Mouse (Mus musculus): ENCODE results near the gene Gm10100. TPM values are rescaled to one million over a fixed set of nuclear protein-coding genes. Genes with fewer than 3 reads are reported as not detected.

Gm10100 gene
- polyA plus RNA-seq, 1 experiment from 2014 or later = not detected

Other genes with a start within 250 kb of the Gm10100 start
- gene Fam207a, start 210.7 kb upstream of the Gm10100 start, polyA plus RNA-seq (2018) = 16.8 to 38.8 TPM (median 21.1 TPM) in 3 replicates
- 418 to 531 TPM (median 505 TPM) in 3 replicates for gene Itgb2, start 196.2 kb upstream of the Gm10100 start, polyA plus RNA-seq (2018)
- 99.5 to 103 TPM (median 102 TPM) in 3 replicates for gene Pttg1ip, start 144.8 kb upstream of the Gm10100 start, polyA plus RNA-seq (2018)
- gene Sumo3, start 120.4 kb upstream of the Gm10100 start, polyA plus RNA-seq (2018) = 105 to 245 TPM (median 141 TPM) in 3 replicates
- 3.3 TPM in 1 of 3 replicates, not detected in the others for gene Gm49325, start 120.3 kb upstream of the Gm10100 start, polyA plus RNA-seq (2018)
- gene Ube2g2, start 104.2 kb upstream of the Gm10100 start, polyA plus RNA-seq (2018) = 50.6 to 63.6 TPM (median 52.1 TPM) in 3 replicates
- gene Tspear, start 39.9 kb upstream of the Gm10100 start, polyA plus RNA-seq (2018) = not detected in 3 replicates
- gene Gm19402, start 35.7 kb upstream of the Gm10100 start, polyA plus RNA-seq (2018) = not detected in 3 replicates
- not detected in 3 replicates for gene Gm9508, start 29.3 kb upstream of the Gm10100 start, polyA plus RNA-seq (2018)
- gene Gm10272, start 19.9 kb upstream of the Gm10100 start, polyA plus RNA-seq (2018) = not detected in 3 replicates
- not detected in 3 replicates for gene Gm10024, start 15.0 kb upstream of the Gm10100 start, polyA plus RNA-seq (2018)
- not detected in 3 replicates for gene Gm10142, start 10.7 kb upstream of the Gm10100 start, polyA plus RNA-seq (2018)
- not detected in 3 replicates for gene Krtap12-1, start 5.9 kb upstream of the Gm10100 start, polyA plus RNA-seq (2018)
- gene Gm18596, start 16.2 kb downstream of the Gm10100 start, polyA plus RNA-seq (2018) = not detected in 3 replicates
- not detected in 3 replicates for gene Gm9736, start 24.9 kb downstream of the Gm10100 start, polyA plus RNA-seq (2018)
- not detected in 3 replicates for gene Gm3233, start 33.2 kb downstream of the Gm10100 start, polyA plus RNA-seq (2018)
- not detected in 3 replicates for gene Gm3238, start 44.8 kb downstream of the Gm10100 start, polyA plus RNA-seq (2018)
- not detected in 3 replicates for gene Gm7138, start 50.5 kb downstream of the Gm10100 start, polyA plus RNA-seq (2018)
- not detected in 3 replicates for gene Gm3250, start 56.1 kb downstream of the Gm10100 start, polyA plus RNA-seq (2018)
- not detected in 3 replicates for gene Gm7137, start 61.7 kb downstream of the Gm10100 start, polyA plus RNA-seq (2018)
- gene Gm9639, start 68.6 kb downstream of the Gm10100 start, polyA plus RNA-seq (2018) = not detected in 3 replicates
- not detected in 3 replicates for gene Gm19668, start 72.6 kb downstream of the Gm10100 start, polyA plus RNA-seq (2018)
- gene Gm9507, start 85.4 kb downstream of the Gm10100 start, polyA plus RNA-seq (2018) = not detected in 3 replicates
- gene Gm2696, start 88.2 kb downstream of the Gm10100 start, polyA plus RNA-seq (2018) = not detected in 3 replicates
- gene Krtap10-4, start 100.6 kb downstream of the Gm10100 start, polyA plus RNA-seq (2018) = not detected in 3 replicates
- not detected in 3 replicates for gene Krtap10-10, start 109.5 kb downstream of the Gm10100 start, polyA plus RNA-seq (2018)
- not detected in 3 replicates for gene Gm36176, start 120.3 kb downstream of the Gm10100 start, polyA plus RNA-seq (2018)
- not detected in 3 replicates for gene Gm10318, start 126.4 kb downstream of the Gm10100 start, polyA plus RNA-seq (2018)
- gene Gm3285, start 135.5 kb downstream of the Gm10100 start, polyA plus RNA-seq (2018) = not detected in 3 replicates
- 0.09 TPM in 1 of 3 replicates, not detected in the others for gene Lrrc3, start 176.1 kb downstream of the Gm10100 start, polyA plus RNA-seq (2018)
- gene Trpm2, start 244.1 kb downstream of the Gm10100 start, polyA plus RNA-seq (2018) = 2.6 to 5.5 TPM (median 4.7 TPM) in 3 replicates

Measured in macrophage (primary cell).